24 mouse cellular contexts compared by ENCODE assay signal in the genomic region with DNA sequence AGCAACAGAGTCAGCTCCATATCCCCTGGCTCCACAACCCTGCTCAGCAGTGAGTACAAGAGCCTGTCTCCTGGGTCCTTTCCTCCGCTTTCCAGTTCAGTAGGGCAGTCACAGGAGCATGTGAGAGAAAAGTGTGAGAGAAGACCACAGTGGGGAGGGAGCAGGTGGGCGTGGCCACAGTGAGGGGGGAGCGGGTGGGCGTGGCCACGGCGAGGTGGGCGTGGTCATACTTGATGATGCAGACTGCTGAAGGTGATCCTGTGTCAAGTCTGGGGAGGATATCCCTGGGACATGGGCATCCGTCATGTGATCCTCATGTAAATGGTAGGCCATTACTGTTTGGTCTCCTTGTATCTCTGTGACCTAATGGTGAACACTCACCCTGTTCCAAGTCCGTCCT. TPM values are rescaled to one million over a fixed set of nuclear protein-coding genes. Genes with fewer than 3 reads are reported as not detected.
DNase-seq lines count a peak whose midpoint lies in the region; ATAC-seq and TF ChIP-seq lines count a peak whose summit lies in the region.
"Had no signal": no experiment of that assay in that cellular context is flagged by ENCODE, and none has a peak within 500 bp of the region (broad histone marks: within the 10 kb centered on the region; RNA-seq: fewer than 3 reads in every experiment).

No protein-coding gene starts in this region.

- no peaks in the 10 kb centered on the region for H3K9me3 ChIP-seq in lung, embryonic 16.5 days (ENCODE audit: control insufficient read depth, low read length)
- H3K9me3 ChIP-seq in liver, postnatal 0 days (ENCODE audit: low read length): no peaks in the 10 kb centered on the region
- H3K9me3 ChIP-seq in forebrain, embryonic 13.5 days (replicated peaks): no peaks in the 10 kb centered on the region
- H3K9me3 ChIP-seq: forebrain, embryonic 15.5 days; heart, embryonic 10.5 days; hindbrain, embryonic 10.5 days; limb, embryonic 10.5 days had no signal

- 63% methylated on average over 9 of the region's 9 CpGs for WGBS in lung, embryonic 16.5 days
- WGBS in liver, postnatal 0 days (ENCODE audit: insufficient replicate concordance): 53% methylated on average over 9 of the region's 9 CpGs
- 75% methylated on average over 9 of the region's 9 CpGs for WGBS in forebrain, embryonic 13.5 days

- no peak overlapping the region for H3K4me2 ChIP-seq in lung, embryonic 16.5 days (ENCODE audit: low read depth, low read length)
- no peak overlapping the region for H3K4me2 ChIP-seq in liver, postnatal 0 days (ENCODE audit: low read depth, low read length)
- no peak overlapping the region for H3K4me2 ChIP-seq in forebrain, embryonic 13.5 days
- H3K4me2 ChIP-seq: forebrain, embryonic 15.5 days had no signal

- intact Hi-C loops in gastrocnemius, adult 2 months (cut with DNase I): no loop called here

- H3K27me3 ChIP-seq in lung, embryonic 16.5 days (ENCODE audit: control insufficient read depth, insufficient read depth, low read depth, low read length): no peaks in the 10 kb centered on the region
- no peaks in the 10 kb centered on the region for H3K27me3 ChIP-seq in liver, postnatal 0 days (ENCODE audit: insufficient read depth, low read length)
- H3K27me3 ChIP-seq in forebrain, embryonic 13.5 days: no peaks in the 10 kb centered on the region
- H3K27me3 ChIP-seq: forebrain, embryonic 15.5 days; Patski had no signal

- no peak overlapping the region for H3K27ac ChIP-seq in lung, embryonic 16.5 days (ENCODE audit: low read length)
- no peak overlapping the region for H3K27ac ChIP-seq in liver, postnatal 0 days (ENCODE audit: low read depth)
- H3K27ac ChIP-seq in gastrocnemius, adult 2 months: no peak overlapping the region
- no peak overlapping the region for H3K27ac ChIP-seq in forebrain, embryonic 13.5 days
- H3K27ac ChIP-seq: forebrain, embryonic 15.5 days; heart, embryonic 10.5 days; hindbrain, embryonic 10.5 days; hindbrain, postnatal 0 days; limb, embryonic 10.5 days; liver, embryonic 14.5 days had no signal

- 0 out of 2 replicates have a peak, but pooled peaks have one; percentile 17 for ATAC-seq in lung, embryonic 16.5 days (ENCODE audit: low read depth)
- ATAC-seq in liver, postnatal 0 days: no peak
- ATAC-seq in forebrain, embryonic 13.5 days: no peak
- ATAC-seq: forebrain, embryonic 15.5 days; hindbrain, postnatal 0 days; midbrain, embryonic 16.5 days; Patski had no signal

- H3K36me3 ChIP-seq in lung, embryonic 16.5 days (ENCODE audit: control insufficient read depth, insufficient read depth, low read length): peaks cover 31% of the 10 kb centered on the region
- H3K36me3 ChIP-seq in liver, postnatal 0 days (replicated peaks; ENCODE audit: insufficient read depth, low read length): peaks cover 41% of the 10 kb centered on the region
- H3K36me3 ChIP-seq in forebrain, embryonic 13.5 days (ENCODE audit: poor library complexity, severe bottlenecking): peaks cover 50% of the 10 kb centered on the region

- no peak for TF ChIP-seq EP300 in liver, postnatal 0 days (IDR thresholded peaks at IDR 0.05; ENCODE audit: low read depth)

- no peak overlapping the region for H3K4me3 ChIP-seq in lung, embryonic 16.5 days (ENCODE audit: low read length)
- no peak overlapping the region for H3K4me3 ChIP-seq in liver, postnatal 0 days (ENCODE audit: low read depth, low read length)
- H3K4me3 ChIP-seq in gastrocnemius, adult 2 months: no peak overlapping the region
- no peak overlapping the region for H3K4me3 ChIP-seq in forebrain, embryonic 13.5 days
- H3K4me3 ChIP-seq: erythroblast, embryonic 14.5 days; forebrain, embryonic 15.5 days; heart, embryonic 10.5 days; hindbrain, embryonic 10.5 days; limb, embryonic 10.5 days had no signal

- H3K9ac ChIP-seq in lung, embryonic 16.5 days (ENCODE audit: low read length): no peak overlapping the region
- H3K9ac ChIP-seq in liver, postnatal 0 days (replicated peaks): no peak overlapping the region
- no peak overlapping the region for H3K9ac ChIP-seq in forebrain, embryonic 13.5 days
- H3K9ac ChIP-seq: forebrain, embryonic 15.5 days; liver, embryonic 14.5 days had no signal

- DNase-seq in lung, adult 18-20 months: no peak
- DNase-seq in B cell, adult 2 months: peak; percentile 14 to 26
- DNase-seq in ZHBTc4 (ENCODE audit: low read depth, low spot score): peak; percentile 88
- peak; percentile 58 for DNase-seq in liver, postnatal 0 days
- no peak for DNase-seq in gastrocnemius, adult 2 months
- no peak for DNase-seq in layer of hippocampus, adult 9-10 months (ENCODE audit: low spot score)
- DNase-seq: adrenal gland, postnatal 36 days; cerebellum, adult 9-10 months; kidney, adult 18-20 months; kidney, postnatal 25 days; layer of hippocampus, adult 9-11 months; lung, postnatal 10 days; thymus, postnatal 36 days had no signal

- H3K4me1 ChIP-seq in lung, embryonic 16.5 days (replicated peaks; ENCODE audit: control insufficient read depth, insufficient read depth, low read length): peaks cover 7% of the 10 kb centered on the region
- H3K4me1 ChIP-seq in liver, postnatal 0 days (ENCODE audit: insufficient read depth): peaks cover 10% of the 10 kb centered on the region
- H3K4me1 ChIP-seq in forebrain, embryonic 13.5 days: peaks cover 20% of the 10 kb centered on the region

- no peak for TF ChIP-seq CTCF in liver, postnatal 0 days (IDR thresholded peaks at IDR 0.05; ENCODE audit: low read depth)
- TF ChIP-seq CTCF in gastrocnemius, adult 2 months (IDR thresholded peaks at IDR 0.05): no peak

RNA-seq across cellular contexts. Expression of a gene that starts 5.3 kb away (rescaled TPM):
- polyA plus RNA-seq in lung, embryonic 16.5 days (2015; fragmentation: Nextera tagmentation; extraction: Ambion mirVana): 5.2 and 5.6 TPM in 2 replicates
- polyA plus RNA-seq in liver, postnatal 0 days (2015; fragmentation: Nextera tagmentation; extraction: Ambion mirVana): 0.15 and 0.31 TPM in 2 replicates
- 1 to 10 TPM in 1 of 2 experiments, under 1 TPM in 1; 0.82 to 1.3 TPM for total RNA-seq in gastrocnemius, adult 2 months (2021)
- 12.3 and 12.7 TPM in 2 replicates for polyA plus RNA-seq in forebrain, embryonic 13.5 days (2015; fragmentation: Nextera tagmentation; extraction: Ambion mirVana)

RNA-seq across cellular contexts. Expression of a gene that starts 5.5 kb away (rescaled TPM):
- 43.7 and 48.5 TPM in 2 replicates for polyA plus RNA-seq in lung, embryonic 16.5 days (2015; fragmentation: Nextera tagmentation; extraction: Ambion mirVana)
- polyA plus RNA-seq in liver, postnatal 0 days (2015; fragmentation: Nextera tagmentation; extraction: Ambion mirVana): 17.6 and 18.7 TPM in 2 replicates
- total RNA-seq in gastrocnemius, adult 2 months (2021): 10 to 100 TPM; 20.0 to 31.0 TPM
- polyA plus RNA-seq in forebrain, embryonic 13.5 days (2015; fragmentation: Nextera tagmentation; extraction: Ambion mirVana): 45.8 and 47.2 TPM in 2 replicates

RNA-seq across cellular contexts. Expression of a gene that starts 41.9 kb away (rescaled TPM):
- 19.1 and 20.4 TPM in 2 replicates for polyA plus RNA-seq in lung, embryonic 16.5 days (2015; fragmentation: Nextera tagmentation; extraction: Ambion mirVana)
- 23.5 and 24.8 TPM in 2 replicates for polyA plus RNA-seq in liver, postnatal 0 days (2015; fragmentation: Nextera tagmentation; extraction: Ambion mirVana)
- total RNA-seq in gastrocnemius, adult 2 months (2021): 10 to 100 TPM; 12.2 to 14.4 TPM
- polyA plus RNA-seq in forebrain, embryonic 13.5 days (2015; fragmentation: Nextera tagmentation; extraction: Ambion mirVana): 8.8 and 9.9 TPM in 2 replicates

RNA-seq across cellular contexts. Expression of a gene that starts 41.9 kb away (rescaled TPM):
- polyA plus RNA-seq in lung, embryonic 16.5 days (2015; fragmentation: Nextera tagmentation; extraction: Ambion mirVana): 3.5 TPM in 2 replicates
- 0.34 and 0.51 TPM in 2 replicates for polyA plus RNA-seq in liver, postnatal 0 days (2015; fragmentation: Nextera tagmentation; extraction: Ambion mirVana)
- total RNA-seq in gastrocnemius, adult 2 months (2021): 1 to 10 TPM; 1.0 to 1.6 TPM
- 2.4 and 2.6 TPM in 2 replicates for polyA plus RNA-seq in forebrain, embryonic 13.5 days (2015; fragmentation: Nextera tagmentation; extraction: Ambion mirVana)

RNA-seq across cellular contexts. Expression of a gene that starts 50.0 kb away (rescaled TPM):
- 22.8 and 25.1 TPM in 2 replicates for polyA plus RNA-seq in lung, embryonic 16.5 days (2015; fragmentation: Nextera tagmentation; extraction: Ambion mirVana)
- polyA plus RNA-seq in liver, postnatal 0 days (2015; fragmentation: Nextera tagmentation; extraction: Ambion mirVana): 13.3 and 13.9 TPM in 2 replicates
- 10 to 100 TPM in 1 of 2 experiments, 1 to 10 TPM in 1; 8.5 to 10.8 TPM for total RNA-seq in gastrocnemius, adult 2 months (2021)
- 29.3 and 29.9 TPM in 2 replicates for polyA plus RNA-seq in forebrain, embryonic 13.5 days (2015; fragmentation: Nextera tagmentation; extraction: Ambion mirVana)

Comparison
In these comparisons a context has a peak if more than half of its experiments do, and no peak if none do; other contexts are left out.
1. DNase-seq: peak in B cell, adult 2 months (2 of 2), ZHBTc4 (single experiment) and liver, postnatal 0 days (single experiment); none in lung, adult 18-20 months (0 of 2), gastrocnemius, adult 2 months (single experiment) and layer of hippocampus, adult 9-10 months (single experiment).